Mouse (Mus musculus) embryonic stem cell, embryonic (primary cell): ENCODE measurements around the gene Shf.

Experiments used
- CTCF ChIA-PET, 4 experiments: fragments of 300-600 bp in 2 of 4; fragments of 350-600 bp in 2 of 4; sonication (Branson Sonifier 250); formaldehyde crosslinking; loops; one replicate each; lab custom pipeline; 2022; ENCODE audit warnings: inconsistent platforms in 2 of 4; lab: Charles Lee
- POLR2A ChIA-PET, 4 experiments: fragments of 300-600 bp in 2 of 4; fragments of 350-600 bp in 2 of 4; sonication (Branson Sonifier 250); formaldehyde crosslinking; loops; one replicate each; lab custom pipeline; 2022; ENCODE audit warnings: antibody characterized with exemption in 4 of 4, inconsistent platforms in 1 of 4; lab: Charles Lee

Shf gene

GRCm38 (mm10) chr2:122345106-122345893 is 23.7 kb downstream of the Shf start:
- ChIA-PET POLR2A (interaction anchor here in 3 of 4 experiments (0.6 to 21.9 kb wide), 7 partner anchors 10 to 33 kb away, joined by 3 to 342 read pairs (median 5); partner anchors contain the start of gene Shf (in 2 of the 3)), CTCF (interaction anchor here in 3 of 4 experiments (0.6 to 1.5 kb wide), 5 partner anchors 21 to 160 kb away, joined by 3 to 5 read pairs (median 3); partner anchors contain the start of gene Shf (in 1 of the 3))

DNA sequence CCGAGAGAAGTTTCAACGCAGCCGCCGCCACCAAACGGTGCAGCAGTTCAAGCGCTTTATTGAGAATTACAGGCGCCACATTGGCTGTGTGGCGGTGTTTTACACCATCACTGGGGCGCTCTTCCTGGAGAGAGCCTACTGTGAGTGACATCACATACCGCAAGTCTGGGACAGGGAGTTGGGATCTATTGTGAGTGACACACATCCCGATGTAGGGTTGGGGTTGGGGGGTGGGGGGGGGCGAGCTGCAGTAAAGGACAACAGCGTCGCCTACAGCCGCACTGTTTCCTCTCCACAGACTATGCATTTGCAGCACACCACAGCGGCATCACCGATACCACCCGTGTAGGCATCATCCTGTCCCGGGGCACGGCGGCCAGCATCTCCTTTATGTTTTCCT is 31.7 kb downstream of the Shf start:
- POLR2A ChIA-PET, result interaction anchor here in 1 of 4 experiments (1.4 to 4.1 kb wide), 2 partner anchors 10 to 16 kb away, joined by 3 to 24 read pairs; no protein-coding TSS in a partner anchor
- CTCF ChIA-PET, result interaction anchor here in 1 of 4 experiments (1.0 kb wide), 1 partner anchor 28 kb away, joined by 3 read pairs; no protein-coding TSS in a partner anchor

DNA sequence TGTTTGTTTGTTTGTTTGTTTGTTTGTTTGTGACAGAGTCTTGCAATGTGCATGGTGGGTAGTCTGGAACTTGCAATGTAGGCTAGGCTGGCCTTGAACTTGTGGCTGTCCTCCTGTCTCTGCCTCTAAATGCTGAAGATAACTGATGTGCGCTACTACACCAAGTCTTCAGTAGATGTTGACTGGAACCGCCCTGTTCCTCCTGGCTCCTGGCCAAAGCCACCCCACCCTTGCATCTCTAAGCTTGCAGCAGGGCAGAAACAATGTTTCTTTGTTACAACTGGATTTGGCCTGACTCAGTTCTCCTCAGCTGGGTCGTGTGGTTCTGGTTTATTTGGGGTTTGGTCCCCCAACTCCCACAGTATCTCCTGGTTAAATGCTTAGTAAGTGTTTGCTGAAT is 34.8 kb downstream of the Shf start:
- ChIA-PET CTCF (interaction anchor here in 2 of 4 experiments (0.9 to 2.8 kb wide), 5 partner anchors 14 to 47 kb away, joined by 3 to 14 read pairs (median 7); no protein-coding TSS in a partner anchor), POLR2A (interaction anchor here (0.9 to 4.1 kb wide), 17 partner anchors 8 to 528 kb away, joined by 3 to 24 read pairs (median 4); partner anchors contain the start of genes Shf (in 2 of the 4), B2m (in 1 of the 4) and Frmd5 (in 1 of the 4))

- CTCF ChIA-PET, result no interaction called here
- POLR2A ChIA-PET, result no interaction called here
These were observed 36.7 kb downstream of the Shf start for GRCm38 (mm10) chr2:122332222-122332621.

- POLR2A ChIA-PET, result interaction anchor here in 1 of 4 experiments (0.7 kb wide), 1 partner anchor 39 kb away, joined by 3 read pairs; the partner anchor contains the start of gene Shf
These were observed 38.6 kb downstream of the Shf start for GRCm38 (mm10) chr2:122330317-122330716.

DNA sequence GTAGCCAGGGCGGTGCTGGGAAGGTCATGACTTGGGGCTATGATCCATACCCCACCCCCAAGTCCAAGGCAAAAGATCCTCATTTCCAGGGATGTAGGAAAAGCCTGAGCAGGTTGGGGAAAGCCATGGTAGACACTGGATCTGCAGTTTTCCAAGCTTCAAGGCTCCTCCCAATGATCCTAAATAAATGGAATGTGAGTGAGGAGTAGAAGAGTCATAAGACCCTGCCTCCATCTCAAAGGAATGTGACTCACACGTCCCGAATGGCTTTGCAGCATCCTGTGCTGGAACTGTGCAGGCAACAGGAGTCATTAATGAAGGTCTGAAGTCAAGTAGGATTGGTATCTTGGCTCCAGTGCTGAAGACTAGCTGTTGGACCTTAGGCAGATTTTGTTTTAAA is 41.0 kb downstream of the Shf start:
- CTCF ChIA-PET, result interaction anchor here in 2 of 4 experiments (0.7 to 1.3 kb wide), 3 partner anchors 14 to 25 kb away, joined by 3 to 4 read pairs (median 3); partner anchors contain the start of gene Duoxa1 (in 2 of the 2)
- POLR2A ChIA-PET, result interaction anchor here (0.6 to 1.3 kb wide), 5 partner anchors 24 to 303 kb away, joined by 3 to 8 read pairs (median 3); partner anchors contain the start of gene Shf (in 1 of the 4)

More at GRCm38 (mm10) chr2:122330317-122330716, 38.6 kb downstream of the Shf start:
- CTCF ChIA-PET, result interaction anchor here in 1 of 4 experiments (1.2 kb wide), 1 partner anchor 36 kb away, joined by 4 read pairs; no protein-coding TSS in a partner anchor

- CTCF ChIA-PET, result no interaction called here
- POLR2A ChIA-PET, result interaction anchor here in 1 of 4 experiments (1.1 kb wide), 1 partner anchor 10 kb away, joined by 3 read pairs; no protein-coding TSS in a partner anchor
These were observed 43.6 kb downstream of the Shf start for GRCm38 (mm10) chr2:122325361-122325760.

DNA sequence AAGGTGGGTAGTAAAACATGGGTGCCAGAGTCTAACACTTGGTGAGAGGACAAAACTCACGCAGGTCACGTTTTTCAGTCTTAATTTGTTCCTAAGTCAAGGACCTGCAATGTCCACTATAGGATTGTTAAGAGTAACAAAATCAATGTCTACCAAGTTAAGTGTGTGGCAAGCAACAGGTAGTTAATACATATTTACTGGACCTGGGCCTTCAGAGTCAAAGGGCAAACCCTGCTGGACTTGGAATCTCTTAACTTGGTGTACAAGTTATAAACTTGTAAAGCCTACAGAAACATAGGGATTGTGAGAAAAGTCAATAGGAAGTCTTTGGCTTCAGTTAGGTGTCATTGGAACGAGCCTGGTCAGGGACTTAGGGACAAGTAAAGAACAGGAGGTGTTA is 44.4 kb downstream of the Shf start:
- ChIA-PET CTCF (no interaction called here), POLR2A (no interaction called here)

- CTCF ChIA-PET, result no interaction called here
- POLR2A ChIA-PET, result no interaction called here
These were observed 45.0 kb downstream of the Shf start for GRCm38 (mm10) chr2:122323960-122324359.

DNA sequence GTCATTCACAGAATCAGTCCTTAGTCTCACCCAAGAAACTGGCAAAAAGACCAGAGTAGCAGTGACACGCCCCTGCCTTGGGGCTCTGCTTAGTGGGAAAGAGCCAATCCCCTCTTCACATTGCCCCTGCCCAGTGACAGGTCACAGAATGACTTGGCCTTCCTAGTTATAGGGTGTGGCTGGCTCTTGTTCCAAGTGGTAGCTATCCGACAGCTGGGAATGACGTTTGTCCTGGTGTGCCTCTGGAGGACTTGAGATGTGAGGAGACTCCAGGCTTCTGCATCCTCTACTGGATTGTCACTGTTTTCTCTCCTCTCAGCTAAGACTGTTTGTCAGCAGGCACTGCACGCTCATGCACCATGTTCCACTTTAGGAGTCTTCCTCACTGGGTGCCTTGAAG is 51.6 kb downstream of the Shf start:
- CTCF ChIA-PET, result no interaction called here
- POLR2A ChIA-PET, result interaction anchor here in 1 of 4 experiments (0.9 kb wide), 1 partner anchor 52 kb away, joined by 3 read pairs; the partner anchor contains the start of gene Shf

- ChIA-PET POLR2A (interaction anchor here in 1 of 4 experiments (0.6 to 1.0 kb wide), 3 partner anchors 31 to 57 kb away, joined by 3 read pairs; no protein-coding TSS in a partner anchor), CTCF (interaction anchor here in 1 of 4 experiments (1.0 kb wide), 2 partner anchors 13 to 72 kb away, joined by 3 to 4 read pairs; no protein-coding TSS in a partner anchor)
These were observed 53.6 kb downstream of the Shf start, which contains the start of gene Duox1 for GRCm38 (mm10) chr2:122315372-122315771. Gene Duox1 (plus strand): TSS chr2:122315672.

DNA sequence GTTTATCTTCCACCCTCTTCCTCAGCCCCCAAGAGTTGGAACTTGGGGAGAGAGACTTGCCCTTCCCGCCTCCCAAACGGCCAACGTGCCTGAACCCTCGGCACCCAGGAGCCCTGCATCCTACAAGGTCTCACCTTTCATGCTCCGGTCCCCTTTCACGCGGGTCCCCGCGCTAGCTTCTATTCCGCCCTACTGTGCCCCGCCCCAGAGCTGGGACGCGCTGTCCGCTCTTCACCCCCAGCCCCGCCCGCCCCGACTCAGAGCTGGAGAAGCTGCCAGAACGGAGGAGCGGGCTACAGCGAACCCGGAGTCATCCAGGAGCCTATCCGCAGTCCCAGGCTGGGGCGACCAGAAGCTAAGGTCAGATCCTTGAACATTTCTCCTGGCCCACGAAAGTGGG is 55.4 kb downstream of the Shf start, which contains the start of gene Duoxa1:
Gene Duoxa1 (minus strand): TSS at position 195 of the 400 bp plus-strand sequence.
- CTCF ChIA-PET, result interaction anchor here (0.6 to 1.6 kb wide), 12 partner anchors 11 to 1706 kb away, joined by 3 to 11 read pairs (median 5); partner anchors contain the start of gene Shf (in 1 of the 4)
- POLR2A ChIA-PET, result interaction anchor here in 3 of 4 experiments (0.6 to 1.3 kb wide), 8 partner anchors 10 to 166 kb away, joined by 3 to 5 read pairs (median 3); partner anchors contain the start of genes B2m (in 1 of the 3), Duox2 (in 1 of the 3) and Duoxa2 (in 1 of the 3)

- ChIA-PET CTCF (interaction anchor here (0.9 to 2.0 kb wide), 12 partner anchors 10 to 353 kb away, joined by 3 to 11 read pairs (median 4); partner anchors contain the start of gene Shf (in 1 of the 4)), POLR2A (interaction anchor here in 3 of 4 experiments (0.7 to 1.3 kb wide), 4 partner anchors 11 to 165 kb away, joined by 3 to 5 read pairs (median 4); partner anchors contain the start of genes B2m (in 1 of the 3), Duox2 (in 1 of the 3) and Duoxa2 (in 1 of the 3))
These were observed 56.1 kb downstream of the Shf start for GRCm38 (mm10) chr2:122312722-122313417.

GRCm38 (mm10) chr2:122311561-122311960 is 57.4 kb downstream of the Shf start:
- ChIA-PET CTCF (interaction anchor here in 3 of 4 experiments (0.6 to 2.0 kb wide), 10 partner anchors 9 to 186 kb away, joined by 3 to 11 read pairs (median 4); partner anchors contain the start of gene Shf (in 1 of the 3)), POLR2A (interaction anchor here in 2 of 4 experiments (0.7 to 1.0 kb wide), 3 partner anchors 9 to 66 kb away, joined by 3 read pairs; no protein-coding TSS in a partner anchor)

GRCm38 (mm10) chr2:122309647-122310046 is 59.3 kb downstream of the Shf start:
- CTCF ChIA-PET, result interaction anchor here in 3 of 4 experiments (0.6 to 1.8 kb wide), 14 partner anchors 10 to 571 kb away, joined by 3 to 13 read pairs (median 3); partner anchors contain the start of genes Duox2 (in 1 of the 3) and Duoxa2 (in 1 of the 3)
- POLR2A ChIA-PET, result interaction anchor here in 1 of 4 experiments (0.6 to 1.0 kb wide), 2 partner anchors 24 to 56 kb away, joined by 3 read pairs; no protein-coding TSS in a partner anchor

- ChIA-PET CTCF (no interaction called here), POLR2A (no interaction called here)
These were observed 62.8 kb downstream of the Shf start for GRCm38 (mm10) chr2:122306184-122306583.
